Mouse (Mus musculus) frontal cortex, postnatal 36 days (tissue): ENCODE measurements around the gene Magee1.
"Not testable (repeated sequence)": the region's sequence is repeated elsewhere in the genome, so short reads cannot be mapped to it uniquely, and the experiment has no call there.

Experiments
- DNase-seq, 2 experiments: peaks; one replicate each; pipeline ENCODE4 v3.0.0; 2022; ENCODE audit warnings: low spot score in 2 of 2

Magee1 gene

GRCm38 (mm10) chrX:105120275-105121226 is at the start of gene Magee1:
Gene Magee1 (plus strand): TSS chrX:105120378.
- peak; percentile 84 to 88 for DNase-seq

- DNase-seq, result no peak
Observed at GRCm38 (mm10) chrX:105079151-105079550, 41.0 kb upstream of the Magee1 start.

- peak; percentile 89 to 94 for DNase-seq
Observed at GRCm38 (mm10) chrX:105079615-105080092, 40.5 kb upstream of the Magee1 start, which contains the start of gene Pbdc1. Gene Pbdc1 (plus strand): TSS chrX:105079756.

DNA sequence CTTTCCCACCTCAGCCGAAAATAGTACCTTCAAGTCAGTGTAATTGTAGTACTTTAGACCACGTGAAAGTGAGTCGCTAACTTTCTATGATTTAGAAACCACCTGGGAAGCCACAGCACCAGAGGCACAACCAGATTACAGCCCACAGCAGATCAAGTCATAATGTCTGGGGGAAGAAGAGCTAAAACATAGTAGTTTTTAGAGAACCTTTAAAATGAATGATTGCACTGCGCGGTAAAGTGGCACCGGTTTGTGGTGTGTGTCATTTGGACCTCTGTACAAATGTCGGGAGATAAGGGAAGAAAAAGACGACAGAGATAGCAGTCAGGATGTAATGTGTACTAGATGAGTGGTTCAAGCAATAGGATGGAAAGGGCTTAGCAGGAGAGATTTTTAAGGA is 40.1 kb upstream of the Magee1 start:
- no peak for DNase-seq

GRCm38 (mm10) chrX:105083013-105083412 is 37.2 kb upstream of the Magee1 start:
- DNase-seq, result not testable (repeated sequence)

- no peak for DNase-seq
Observed at GRCm38 (mm10) chrX:105104175-105104574, 16.0 kb upstream of the Magee1 start.

DNA sequence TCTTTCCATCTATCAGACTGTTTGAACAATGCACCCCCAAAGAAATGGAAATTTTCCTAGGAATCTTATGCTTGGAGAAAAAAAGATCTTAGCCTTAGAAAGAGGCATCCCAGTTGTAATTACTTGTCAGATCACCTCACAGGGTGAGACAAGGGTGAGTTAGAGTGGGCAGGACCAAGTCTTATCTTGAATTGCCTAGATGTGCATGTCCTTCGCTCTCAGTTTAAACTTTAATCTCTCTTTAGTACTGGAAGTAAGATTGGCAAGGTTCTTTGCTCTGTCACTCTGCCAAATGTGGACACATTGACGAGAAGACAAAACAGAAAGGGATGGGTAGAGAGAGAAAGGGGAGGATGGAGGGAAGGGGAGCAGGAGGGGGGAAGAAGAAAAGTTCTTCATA is 5.2 kb upstream of the Magee1 start:
- no peak for DNase-seq

DNA sequence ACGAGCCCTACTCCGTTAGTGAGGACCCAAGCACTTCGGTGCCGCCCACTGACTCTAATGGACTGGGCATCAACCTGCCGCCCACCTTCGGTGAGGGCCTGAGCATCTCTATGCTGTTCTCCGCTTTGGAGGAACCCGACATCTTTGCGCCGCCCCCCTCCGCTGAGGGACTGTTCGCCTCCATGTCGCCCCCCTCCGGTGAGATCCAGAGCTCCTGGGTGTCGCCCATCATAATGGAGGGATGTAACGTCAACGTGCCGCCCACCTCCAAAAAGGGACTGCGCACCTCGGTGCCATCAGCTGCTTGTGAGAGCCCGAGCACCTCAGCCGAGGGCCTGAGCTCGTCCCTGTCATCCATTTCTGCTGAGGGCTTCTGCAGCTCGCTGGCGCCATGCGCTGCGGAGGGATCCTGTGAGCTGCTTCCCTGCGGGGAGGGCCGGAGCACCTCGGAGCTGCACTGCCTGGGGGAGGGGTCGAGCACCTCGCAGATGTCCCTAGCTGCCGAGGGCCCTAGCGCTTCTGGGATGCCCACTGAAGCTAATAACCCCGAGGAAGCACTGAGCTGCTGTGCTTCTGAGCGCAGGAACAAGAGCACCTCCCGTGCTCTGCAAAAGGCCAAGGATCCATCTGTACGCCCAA is 1.2 kb downstream of the Magee1 start:
- DNase-seq, result peak; percentile 78 to 79

- no peak for DNase-seq
Observed at GRCm38 (mm10) chrX:105124903-105125302, 4.7 kb downstream of the Magee1 start.

DNA sequence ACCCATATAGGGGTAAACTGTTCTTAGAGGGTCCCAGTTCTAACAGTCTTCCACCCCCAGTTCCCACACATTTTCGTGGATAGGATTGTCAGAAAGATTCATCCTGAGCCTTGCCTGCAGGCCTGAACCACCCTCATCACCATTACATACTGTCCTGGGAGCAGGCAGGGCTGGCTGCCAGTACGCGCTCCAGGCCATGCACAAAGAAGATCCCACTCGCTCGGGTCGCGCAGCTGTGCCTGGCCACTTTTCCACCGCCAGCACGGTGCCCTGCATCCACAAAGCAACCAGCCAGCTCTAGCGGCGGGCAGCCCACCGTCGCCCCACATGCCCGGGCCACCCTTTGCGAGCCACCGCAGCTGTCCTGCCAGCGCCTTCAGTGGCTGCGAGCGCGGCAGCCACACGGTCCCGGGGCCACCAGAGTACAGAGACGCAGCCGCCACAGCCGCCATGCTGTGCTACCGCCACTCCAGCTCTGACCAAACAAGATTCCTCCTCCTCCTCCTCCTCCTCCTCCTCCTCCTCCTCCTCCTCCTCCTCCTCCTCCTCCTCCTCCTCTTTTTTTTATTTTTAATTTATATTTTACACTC is 31.8 kb downstream of the Magee1 start:
- peak in 1 of 2 experiments; percentile 1 for DNase-seq

GRCm38 (mm10) chrX:105165007-105165406 is 44.8 kb downstream of the Magee1 start:
- DNase-seq, result not testable (repeated sequence)

DNA sequence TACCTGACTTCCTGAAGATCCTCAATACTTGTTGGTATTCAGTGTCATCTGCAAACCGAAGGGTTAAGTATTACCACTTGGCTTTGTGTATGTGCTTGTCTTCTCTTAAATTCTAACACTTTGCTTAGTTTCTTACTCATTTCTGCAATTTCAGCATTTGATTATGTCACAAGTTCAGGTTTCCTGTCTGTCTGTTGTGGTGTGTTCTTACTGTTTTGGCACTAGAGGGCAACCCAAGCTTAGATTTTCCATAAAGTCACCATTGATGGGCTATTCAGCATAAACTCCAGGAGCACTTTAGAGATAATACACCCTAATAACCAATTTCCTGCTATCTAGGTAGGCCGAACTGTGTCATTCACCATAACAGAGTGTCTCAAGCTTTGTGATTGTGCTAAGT is 47.0 kb downstream of the Magee1 start:
- DNase-seq, result no peak
